Mouse (Mus musculus): ENCODE data around the gene Gdf3.
"Not testable (repeated sequence)": the region's sequence is repeated elsewhere in the genome, so short reads cannot be mapped to it uniquely, and the experiment has no call there.

Gene Gdf3

DNA sequence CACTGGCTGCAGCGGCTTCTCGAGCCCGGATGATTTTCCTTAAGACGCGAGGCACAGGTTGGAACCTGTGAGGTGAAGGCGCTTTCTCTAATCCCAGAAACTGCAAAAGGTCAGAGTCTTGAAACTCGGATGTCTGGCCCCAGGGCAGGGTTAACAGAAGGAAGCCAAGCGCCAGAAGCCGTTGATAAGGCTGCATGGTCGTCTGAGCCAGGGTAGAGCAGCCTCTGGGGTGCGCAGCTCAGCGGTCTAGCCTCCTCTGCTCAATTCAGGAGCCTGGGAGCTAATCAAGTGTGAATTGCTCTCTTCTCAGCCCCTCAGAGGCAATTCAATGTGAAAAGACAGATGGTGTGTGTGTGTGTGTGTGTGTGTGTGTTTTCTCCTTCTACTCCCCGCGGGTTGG, at the start of gene Gdf3:
Gdf3 (minus strand) TSS at position 317 of the 400 bp plus-strand sequence.
- DNase-seq (ENCODE audit: low read depth, low spot score): no peak

- DNase-seq (ENCODE audit: low read depth, low spot score): no peak
Observed at GRCm38 (mm10) chr6:122659567-122659966, 49.7 kb upstream of the Gdf3 start.

- DNase-seq (ENCODE audit: low read depth, low spot score): no peak
Observed at GRCm38 (mm10) chr6:122657630-122658029, 47.7 kb upstream of the Gdf3 start.

GRCm38 (mm10) chr6:122654301-122654700, 44.4 kb upstream of the Gdf3 start:
- no peak for DNase-seq (ENCODE audit: low read depth, low spot score)

DNA sequence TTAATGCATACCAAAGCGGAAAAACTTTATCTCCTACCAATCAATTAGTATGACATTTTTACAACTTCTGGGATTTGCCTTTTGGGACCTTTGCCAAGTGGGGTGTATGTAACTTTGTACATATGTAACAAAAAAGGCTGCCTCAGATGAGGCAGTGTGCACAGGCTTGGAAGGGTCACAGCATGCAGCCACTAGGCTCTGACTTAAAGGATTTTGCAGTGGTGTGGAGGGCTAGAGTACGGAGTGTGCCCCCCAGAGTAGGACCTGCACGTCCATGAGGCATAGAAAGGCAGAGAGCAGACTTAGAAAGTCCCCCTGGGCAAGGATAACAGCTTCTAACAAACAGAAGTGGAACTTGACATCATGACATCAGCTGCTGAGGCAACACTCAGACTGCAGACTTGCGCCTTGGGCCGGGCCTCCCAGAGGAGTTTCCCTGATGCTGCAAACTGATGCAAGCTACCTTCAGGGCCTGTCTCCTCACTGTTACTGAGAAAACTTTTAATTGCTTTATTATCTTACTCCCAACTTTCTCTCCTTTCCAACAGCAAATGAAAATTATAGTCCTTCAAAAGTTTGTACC, 40.6 kb upstream of the Gdf3 start:
- no peak for DNase-seq (ENCODE audit: low read depth, low spot score)

- DNase-seq (ENCODE audit: low read depth, low spot score): no peak
Observed at GRCm38 (mm10) chr6:122649903-122650302, 40.0 kb upstream of the Gdf3 start.

- DNase-seq (ENCODE audit: low read depth, low spot score): not testable (repeated sequence)
Observed at GRCm38 (mm10) chr6:122644196-122644595, 34.3 kb upstream of the Gdf3 start.

- not testable (repeated sequence) for DNase-seq (ENCODE audit: low read depth, low spot score)
Observed at GRCm38 (mm10) chr6:122637566-122637965, 27.7 kb upstream of the Gdf3 start.

- no peak for DNase-seq (ENCODE audit: low read depth, low spot score)
Observed at GRCm38 (mm10) chr6:122636666-122637065, 26.8 kb upstream of the Gdf3 start.

DNA sequence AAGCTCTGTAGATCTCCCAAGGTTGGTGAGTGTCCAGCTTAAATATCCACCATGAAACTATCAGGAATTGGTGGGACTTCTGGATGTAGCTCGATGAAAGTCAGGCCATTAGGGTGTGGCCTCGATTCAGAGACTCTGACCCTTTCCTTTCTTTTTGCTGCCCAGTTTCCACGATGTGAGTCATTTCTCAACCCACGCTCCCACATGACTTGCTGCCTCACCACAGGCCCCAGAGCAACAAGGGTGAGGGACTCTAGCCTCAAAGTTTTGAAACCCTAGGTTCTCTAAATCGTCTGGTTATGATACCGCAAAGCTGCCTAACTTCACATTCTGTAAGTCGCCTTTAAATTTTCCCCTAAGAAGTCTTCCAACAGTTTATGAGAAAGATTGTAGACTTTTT, 25.4 kb upstream of the Gdf3 start:
- no peak for DNase-seq (ENCODE audit: low read depth, low spot score)

- DNase-seq (ENCODE audit: low read depth, low spot score): no peak
Observed at GRCm38 (mm10) chr6:122633411-122633810, 23.5 kb upstream of the Gdf3 start.

- no peak for DNase-seq (ENCODE audit: low read depth, low spot score)
Observed at GRCm38 (mm10) chr6:122627469-122628108, 17.7 kb upstream of the Gdf3 start.

DNA sequence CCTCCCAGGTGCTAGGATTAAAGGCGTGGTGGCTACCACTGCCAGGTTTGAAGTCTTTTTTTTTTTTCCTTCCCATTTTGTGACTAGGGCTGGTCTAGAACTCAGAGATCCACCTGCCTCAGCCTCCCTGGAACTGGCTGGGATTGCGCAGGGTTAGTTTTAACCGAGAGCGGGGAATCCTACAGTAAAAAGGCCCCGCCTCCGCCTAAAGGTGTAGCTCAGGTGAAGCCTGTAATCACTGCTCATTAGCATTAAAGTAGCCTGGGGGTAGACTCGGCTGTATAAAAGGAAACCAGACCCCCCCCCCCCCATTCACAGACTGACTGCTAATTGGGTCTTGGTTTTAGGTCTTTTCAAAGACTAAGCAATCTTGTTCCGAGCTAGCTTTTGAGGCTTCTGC, 16.2 kb upstream of the Gdf3 start, which contains the start of gene Dppa3:
Dppa3 (plus strand) TSS at position 301 of the 400 bp plus-strand sequence.
- DNase-seq (ENCODE audit: low read depth, low spot score): no peak

DNA sequence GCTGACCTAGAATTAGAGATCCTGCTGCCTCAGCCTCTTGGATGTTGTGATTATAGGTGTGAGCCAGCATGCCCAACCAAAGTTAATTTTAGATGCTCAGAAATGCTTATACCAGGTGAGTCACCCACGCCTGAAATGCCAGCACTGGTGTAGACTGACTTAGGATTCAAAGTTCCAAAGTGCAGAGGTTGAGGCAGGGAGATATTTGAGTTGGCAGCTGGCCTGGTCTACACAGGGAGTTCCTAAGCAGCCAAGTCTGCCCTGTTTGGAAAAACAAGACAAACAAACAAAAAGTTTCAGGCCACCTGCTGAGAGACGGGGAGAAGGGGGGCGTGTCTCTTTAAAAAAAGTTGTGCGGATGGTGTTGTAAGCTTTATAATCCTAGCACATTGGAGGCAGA, 15.3 kb upstream of the Gdf3 start:
- DNase-seq (ENCODE audit: low read depth, low spot score): no peak

DNA sequence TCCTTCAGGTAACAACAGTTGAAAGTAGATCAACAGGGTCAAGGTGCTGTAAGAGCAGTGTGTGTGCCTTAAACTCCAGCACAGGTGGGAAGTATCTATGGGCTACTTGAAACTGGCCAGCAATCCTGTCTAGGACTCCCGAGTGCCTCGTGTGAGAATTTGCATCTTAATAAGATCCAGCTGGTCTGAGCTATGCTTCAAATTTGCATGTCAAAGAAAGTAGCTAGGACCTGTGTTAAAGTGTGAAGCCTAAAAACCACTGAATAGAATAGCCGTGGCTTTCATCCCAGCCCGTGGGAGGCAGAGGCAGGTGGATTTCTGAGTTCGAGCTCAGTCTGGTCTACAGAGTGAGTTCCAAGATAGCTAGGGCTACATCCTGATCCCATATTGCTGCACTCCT, 14.6 kb upstream of the Gdf3 start:
- no peak for DNase-seq (ENCODE audit: low read depth, low spot score)

- DNase-seq (ENCODE audit: low read depth, low spot score): no peak
Observed at GRCm38 (mm10) chr6:122621066-122621465, 11.2 kb upstream of the Gdf3 start.

DNA sequence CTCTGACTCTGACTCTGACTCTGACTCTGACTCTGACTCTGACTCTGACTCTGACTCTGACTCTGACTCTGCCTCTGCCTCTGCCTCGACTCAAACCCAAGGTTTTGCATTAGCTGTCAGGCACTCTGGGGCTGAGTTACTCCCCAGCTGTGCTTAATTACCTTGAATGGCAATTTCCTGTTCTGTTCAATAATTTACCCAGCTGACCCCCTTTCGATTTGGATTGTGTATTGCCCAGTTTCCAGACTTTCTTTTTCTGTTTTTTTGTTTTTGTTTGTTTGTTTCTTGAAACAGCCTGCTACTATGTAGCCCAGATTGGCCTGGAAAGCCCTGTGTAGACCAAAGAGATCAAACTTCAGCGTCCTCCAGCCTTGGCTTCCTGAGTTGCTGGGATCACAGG, 6.1 kb upstream of the Gdf3 start:
- no peak for DNase-seq (ENCODE audit: low read depth, low spot score)

- DNase-seq (ENCODE audit: low read depth, low spot score): no peak
Observed at GRCm38 (mm10) chr6:122614047-122614446, 4.2 kb upstream of the Gdf3 start.

- no peak for DNase-seq (ENCODE audit: low read depth, low spot score)
Observed at GRCm38 (mm10) chr6:122612426-122612825, 2.5 kb upstream of the Gdf3 start.

GRCm38 (mm10) chr6:122609377-122609728, 534 bp downstream of the Gdf3 start:
- DNase-seq (ENCODE audit: low read depth, low spot score): no peak

DNA sequence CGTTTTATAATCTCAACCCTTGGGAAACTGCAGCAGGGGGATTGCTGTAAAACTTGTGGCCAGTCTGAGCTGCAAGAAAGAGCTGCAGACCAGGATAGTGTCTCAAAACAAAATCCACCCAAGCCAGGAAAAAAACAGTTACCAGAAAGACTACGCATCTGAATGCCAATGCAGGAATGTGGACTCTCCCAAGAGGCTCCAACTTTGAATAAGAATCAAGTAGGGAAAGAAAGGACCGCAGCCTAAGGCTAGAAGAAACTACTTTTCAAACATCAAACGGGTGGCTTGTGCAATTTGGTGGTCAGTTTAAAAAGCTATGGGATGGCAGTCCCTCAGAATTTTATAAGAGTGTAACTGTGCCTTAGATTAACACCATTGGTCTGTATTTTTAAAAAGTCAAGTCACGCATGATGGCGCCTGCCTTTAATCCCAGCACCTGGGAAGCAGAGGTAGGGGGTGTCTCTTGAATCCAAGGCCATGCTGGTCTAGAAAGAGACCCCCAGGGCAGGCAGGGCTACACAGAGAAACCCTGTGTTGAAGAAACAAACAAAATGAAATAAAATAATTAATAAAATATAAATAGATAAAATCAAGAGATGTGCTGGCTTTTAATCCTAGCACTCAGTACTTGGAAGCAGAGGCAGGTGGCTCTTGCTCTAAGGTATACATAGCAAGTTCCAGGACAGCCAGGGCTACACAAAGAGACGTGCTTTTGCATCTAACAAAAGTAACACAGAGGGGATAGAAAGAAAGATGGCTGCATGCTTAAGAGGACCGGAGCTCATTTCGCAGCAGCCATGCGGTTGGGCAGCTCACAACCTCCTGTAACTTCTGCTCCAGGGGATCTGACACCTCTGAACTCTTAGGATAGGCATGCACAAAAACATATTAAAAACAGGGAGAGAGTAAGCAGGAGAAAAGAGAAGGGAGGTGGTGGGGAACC, 1.2 kb downstream of the Gdf3 start:
- no peak for DNase-seq (ENCODE audit: low read depth, low spot score)

GRCm38 (mm10) chr6:122607700-122608099, 2.2 kb downstream of the Gdf3 start:
- no peak for DNase-seq (ENCODE audit: low read depth, low spot score)

DNA sequence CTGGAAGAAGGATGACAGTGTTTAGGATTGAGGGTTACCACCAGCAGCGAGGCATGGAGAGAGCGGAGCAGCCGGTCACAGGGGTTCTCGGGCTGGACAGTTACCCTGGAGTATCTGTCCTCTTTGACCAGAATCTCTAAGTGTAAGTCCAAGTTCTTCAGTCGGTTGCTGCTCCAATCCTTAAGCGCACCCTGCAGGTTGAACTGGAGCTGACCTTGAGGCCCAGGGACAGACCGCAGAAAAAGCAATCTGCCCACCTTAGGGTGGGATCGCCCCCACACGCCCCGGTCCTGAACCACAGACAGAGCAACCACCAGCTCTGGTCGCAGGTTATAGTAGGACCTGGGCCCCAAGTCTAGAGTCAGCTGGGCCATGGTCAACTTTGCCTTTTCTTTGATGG, 3.2 kb downstream of the Gdf3 start:
- no peak for DNase-seq (ENCODE audit: low read depth, low spot score)

Measured in retina, postnatal 7 days (tissue).